In genomic region chr2:160256251-160256650, GRCm38 (mm10) we compare ENCODE assay signal across 24 mouse cellular contexts.
DNase-seq lines count a peak whose midpoint lies in the region; ATAC-seq lines count a peak whose summit lies in the region.
"Had no signal": no experiment of that assay in that cellular context is flagged by ENCODE, and none has a peak within 500 bp of the region (broad histone marks: within the 10 kb centered on the region; RNA-seq: fewer than 3 reads in every experiment).

No protein-coding gene starts in this region.

- DNase-seq in heart, adult 11 months = peak; percentile 68
- no peak for DNase-seq in heart, postnatal 4 days
- no peak for DNase-seq in limb, embryonic 10.5 days (ENCODE audit: low spot score)
- DNase-seq in spleen, adult 18-20 months = no peak
- DNase-seq: adrenal gland, adult 2 months; adrenal gland, postnatal 14 days; cerebellum, adult 11 months; cerebellum, adult 2 months; cerebellum, adult 9-11 months; cerebellum, postnatal 25 days; gastrocnemius, postnatal 25 days; kidney, adult 18-20 months had no signal

- no peak overlapping the region for H3K9ac ChIP-seq in limb, embryonic 15.5 days
- H3K9ac ChIP-seq in intestine, embryonic 15.5 days = no peak overlapping the region
- no peak overlapping the region for H3K9ac ChIP-seq in intestine, embryonic 16.5 days (ENCODE audit: low read depth, low read length)
- H3K9ac ChIP-seq: embryonic facial prominence, embryonic 13.5 days; forebrain, embryonic 15.5 days; heart, embryonic 13.5 days; hindbrain, embryonic 13.5 days had no signal

- H3K36me3 ChIP-seq in limb, embryonic 15.5 days = no peaks in the 10 kb centered on the region
- no peaks in the 10 kb centered on the region for H3K36me3 ChIP-seq in limb, embryonic 10.5 days
- H3K36me3 ChIP-seq in intestine, embryonic 15.5 days = no peaks in the 10 kb centered on the region
- H3K36me3 ChIP-seq in intestine, embryonic 16.5 days (ENCODE audit: control insufficient read depth, insufficient read depth, low read length) = no peaks in the 10 kb centered on the region
- H3K36me3 ChIP-seq: embryonic facial prominence, embryonic 13.5 days; forebrain, embryonic 10.5 days; forebrain, embryonic 15.5 days; heart, embryonic 13.5 days; hindbrain, embryonic 10.5 days; hindbrain, embryonic 13.5 days had no signal

- H3K4me2 ChIP-seq in limb, embryonic 15.5 days = no peak overlapping the region
- H3K4me2 ChIP-seq in intestine, embryonic 15.5 days (replicated peaks) = no peak overlapping the region
- no peak overlapping the region for H3K4me2 ChIP-seq in intestine, embryonic 16.5 days (ENCODE audit: low read depth, low read length)
- H3K4me2 ChIP-seq: embryonic facial prominence, embryonic 13.5 days; forebrain, embryonic 15.5 days; heart, embryonic 13.5 days; hindbrain, embryonic 13.5 days had no signal

- no peaks in the 10 kb centered on the region for H3K4me1 ChIP-seq in limb, embryonic 15.5 days
- no peaks in the 10 kb centered on the region for H3K4me1 ChIP-seq in limb, embryonic 10.5 days
- no peaks in the 10 kb centered on the region for H3K4me1 ChIP-seq in intestine, embryonic 15.5 days (replicated peaks)
- H3K4me1 ChIP-seq in intestine, embryonic 16.5 days (ENCODE audit: control insufficient read depth, insufficient read depth, low read length) = no peaks in the 10 kb centered on the region
- H3K4me1 ChIP-seq: embryonic facial prominence, embryonic 13.5 days; forebrain, embryonic 10.5 days; forebrain, embryonic 15.5 days; heart, embryonic 13.5 days; hindbrain, embryonic 10.5 days; hindbrain, embryonic 13.5 days had no signal

- no peak overlapping the region for H3K4me3 ChIP-seq in limb, embryonic 15.5 days
- H3K4me3 ChIP-seq in limb, embryonic 10.5 days = no peak overlapping the region
- H3K4me3 ChIP-seq in intestine, embryonic 15.5 days (replicated peaks) = no peak overlapping the region
- H3K4me3 ChIP-seq in intestine, embryonic 16.5 days (ENCODE audit: low read length) = no peak overlapping the region
- H3K4me3 ChIP-seq: embryonic facial prominence, embryonic 13.5 days; forebrain, embryonic 10.5 days; forebrain, embryonic 15.5 days; heart, embryonic 13.5 days; hindbrain, embryonic 10.5 days; hindbrain, embryonic 13.5 days had no signal

- WGBS in limb, embryonic 15.5 days = 64% methylated on average over 7 of the region's 7 CpGs
- WGBS in limb, embryonic 10.5 days = 78% methylated on average over 7 of the region's 7 CpGs
- WGBS in intestine, embryonic 15.5 days = 61% methylated on average over 7 of the region's 7 CpGs
- WGBS in intestine, embryonic 16.5 days = 60% methylated on average over 7 of the region's 7 CpGs

- no peak overlapping the region for H3K27ac ChIP-seq in limb, embryonic 15.5 days
- no peak overlapping the region for H3K27ac ChIP-seq in limb, embryonic 10.5 days
- H3K27ac ChIP-seq in intestine, embryonic 15.5 days = no peak overlapping the region
- no peak overlapping the region for H3K27ac ChIP-seq in intestine, embryonic 16.5 days (ENCODE audit: low read length)
- H3K27ac ChIP-seq: embryonic facial prominence, embryonic 13.5 days; forebrain, embryonic 10.5 days; forebrain, embryonic 15.5 days; heart, embryonic 13.5 days; hindbrain, embryonic 10.5 days; hindbrain, embryonic 13.5 days; hindbrain, postnatal 0 days had no signal

- H3K9me3 ChIP-seq in limb, embryonic 15.5 days = no peaks in the 10 kb centered on the region
- H3K9me3 ChIP-seq in limb, embryonic 10.5 days (replicated peaks) = no peaks in the 10 kb centered on the region
- no peaks in the 10 kb centered on the region for H3K9me3 ChIP-seq in intestine, embryonic 15.5 days
- no peaks in the 10 kb centered on the region for H3K9me3 ChIP-seq in intestine, embryonic 16.5 days (ENCODE audit: control insufficient read depth, low read length)
- H3K9me3 ChIP-seq: embryonic facial prominence, embryonic 13.5 days; forebrain, embryonic 10.5 days; forebrain, embryonic 15.5 days; heart, embryonic 13.5 days; hindbrain, embryonic 10.5 days; hindbrain, embryonic 13.5 days had no signal

- ATAC-seq in limb, embryonic 15.5 days (ENCODE audit: insufficient number of reproducible peaks, low FRiP score, low TSS enrichment, low read depth) = 0 out of 2 replicates have a peak, but pooled peaks have one; percentile 40
- peak; percentile 78 for ATAC-seq in intestine, embryonic 15.5 days
- peak; percentile 77 for ATAC-seq in intestine, embryonic 16.5 days
- ATAC-seq: CD4-positive, CD25-positive, alpha-beta regulatory T cell, adult 4 months; forebrain, embryonic 15.5 days; hindbrain, postnatal 0 days; inflammation-experienced regulatory T-cells, adult 6 months had no signal

- no peaks in the 10 kb centered on the region for H3K27me3 ChIP-seq in limb, embryonic 15.5 days
- H3K27me3 ChIP-seq in limb, embryonic 10.5 days (ENCODE audit: low read depth, poor library complexity, severe bottlenecking) = no peaks in the 10 kb centered on the region
- no peaks in the 10 kb centered on the region for H3K27me3 ChIP-seq in intestine, embryonic 15.5 days (replicated peaks)
- no peaks in the 10 kb centered on the region for H3K27me3 ChIP-seq in intestine, embryonic 16.5 days (replicated peaks; ENCODE audit: control insufficient read depth, insufficient read depth, low read length)
- H3K27me3 ChIP-seq: embryonic facial prominence, embryonic 13.5 days; forebrain, embryonic 15.5 days; heart, embryonic 13.5 days; hindbrain, embryonic 13.5 days had no signal
